Mouse (Mus musculus) limb, embryonic 10.5 days (tissue): ENCODE measurements around the gene Efl1. TPM values are rescaled to one million over a fixed set of nuclear protein-coding genes. Genes with fewer than 3 reads are reported as not detected.

ENCODE experiments used
- DNase-seq: peaks from one replicate; pipeline ENCODE4 v3.0.0-alpha.2; 2017; ENCODE audit warnings: low spot score
- H3K27ac ChIP-seq: fragments of 300-500 bp; sonication (generic); 2 replicates; pipeline ENCODE4 v1.5.1; 2016; ENCODE audit warnings: mild to moderate bottlenecking
- H3K27me3 ChIP-seq: fragments of 300-500 bp; sonication (generic); 2 replicates; pipeline ENCODE4 v1.6.1; 2016; ENCODE audit warnings: low read depth, mild to moderate bottlenecking; ENCODE audit not compliant: poor library complexity, severe bottlenecking
- H3K36me3 ChIP-seq: fragments of 300-500 bp; sonication (generic); 2 replicates; pipeline ENCODE4 v1.6.1; 2016; ENCODE audit warnings: mild to moderate bottlenecking, moderate library complexity
- H3K4me1 ChIP-seq: fragments of 300-500 bp; sonication (generic); 2 replicates; pipeline ENCODE4 v1.6.1; 2016
- H3K4me3 ChIP-seq: fragments of 300-500 bp; sonication (generic); 2 replicates; pipeline ENCODE4 v1.5.1; 2016; ENCODE audit warnings: mild to moderate bottlenecking, moderate library complexity
- H3K9me3 ChIP-seq: fragments of 300-500 bp; sonication (generic); replicated peaks from 2 replicates; pipeline ENCODE4 v1.6.1; 2016; ENCODE audit warnings: mild to moderate bottlenecking
- WGBS: fragments of 180-500 bp; shearing (Covaris S2); methylation state at CpG from one replicate; pipeline ENCODE4 v1.1.7; 2016; 5-methylcytosine and 5-hydroxymethylcytosine counted together
- polyA plus RNA-seq: library from polyadenylated mRNA; unstranded; fragments of >200 nt; fragmentation: Nextera tagmentation; extraction: Ambion mirVana; gene quantifications from 2 replicates; pipeline ENCODE4 v1.2.1, GENCODE M21; 2016

Efl1 gene
- polyA plus RNA-seq = 24.0 and 25.8 TPM in 2 replicates

- Histone ChIP-seq H3K36me3 (peaks cover 18% of the 10 kb centered on the region), H3K4me1 (peaks cover 14% of the 10 kb centered on the region), H3K27me3 (no peaks in the 10 kb centered on the region), H3K4me3 (peak within 1 kb of the TSS; percentile 86), H3K27ac (peak within 1 kb of the TSS; percentile 84), H3K9me3 (no peaks in the 10 kb centered on the region)
- 0% methylated on average over 46 of the region's 46 CpGs for WGBS
- DNase-seq = peak; percentile 97
These were observed at the start of gene Efl1, which contains the start of gene Saxo2 for GRCm38 (mm10) chr7:82648353-82649080. Gene Efl1 (plus strand): TSS chr7:82648614. Gene Saxo2 (minus strand): TSS chr7:82648528.

- H3K27me3 ChIP-seq = no peaks in the 10 kb centered on the region
- peaks cover 11% of the 10 kb centered on the region for H3K4me1 ChIP-seq
- DNase-seq = no peak
- H3K9me3 ChIP-seq = no peaks in the 10 kb centered on the region
- H3K27ac ChIP-seq = no peak overlapping the region
- no peak overlapping the region for H3K4me3 ChIP-seq
- H3K36me3 ChIP-seq = no peaks in the 10 kb centered on the region
- WGBS = 85% methylated on average over 4 of the region's 4 CpGs
These were observed 46.4 kb upstream of the Efl1 start for GRCm38 (mm10) chr7:82602008-82602407.

GRCm38 (mm10) chr7:82605425-82605824 lies 43.0 kb upstream of the Efl1 start:
- H3K27me3 ChIP-seq = no peaks in the 10 kb centered on the region
- H3K27ac ChIP-seq = no peak overlapping the region
- no peak for DNase-seq
- no peaks in the 10 kb centered on the region for H3K36me3 ChIP-seq
- H3K4me3 ChIP-seq = no peak overlapping the region
- H3K9me3 ChIP-seq = no peaks in the 10 kb centered on the region
- 83% methylated on average over 6 of the region's 6 CpGs for WGBS
- H3K4me1 ChIP-seq = peaks cover 11% of the 10 kb centered on the region

- Histone ChIP-seq H3K36me3 (no peaks in the 10 kb centered on the region), H3K27me3 (no peaks in the 10 kb centered on the region), H3K27ac (no peak overlapping the region), H3K9me3 (no peaks in the 10 kb centered on the region), H3K4me1 (no peaks in the 10 kb centered on the region), H3K4me3 (no peak overlapping the region)
- 68% methylated on average over 3 of the region's 3 CpGs for WGBS
- no peak for DNase-seq
These were observed 38.8 kb upstream of the Efl1 start for GRCm38 (mm10) chr7:82609629-82610028.

GRCm38 (mm10) chr7:82625342-82625741 lies 23.1 kb upstream of the Efl1 start:
- Histone ChIP-seq H3K36me3 (no peaks in the 10 kb centered on the region), H3K4me1 (no peaks in the 10 kb centered on the region; the same call in 1 of the 2 replicates), H3K27ac (no peak overlapping the region), H3K9me3 (no peaks in the 10 kb centered on the region), H3K27me3 (no peaks in the 10 kb centered on the region), H3K4me3 (no peak overlapping the region)
- WGBS = 20% methylated on average over 7 of the region's 7 CpGs
- peak; percentile 77 for DNase-seq

GRCm38 (mm10) chr7:82647183-82647582 lies 1.2 kb upstream of the Efl1 start:
- Histone ChIP-seq H3K27ac (no peak overlapping the region), H3K9me3 (no peaks in the 10 kb centered on the region), H3K27me3 (no peaks in the 10 kb centered on the region), H3K4me1 (peaks cover 14% of the 10 kb centered on the region), H3K4me3 (no peak overlapping the region), H3K36me3 (peaks cover 6% of the 10 kb centered on the region)
- 93% methylated on average over 3 of the region's 3 CpGs for WGBS
- no peak for DNase-seq

- peak overlapping the region; percentile 86 for H3K4me3 ChIP-seq
- H3K9me3 ChIP-seq = no peaks in the 10 kb centered on the region
- 35% methylated on average over 4 of the region's 4 CpGs for WGBS
- H3K4me1 ChIP-seq = peaks cover 14% of the 10 kb centered on the region
- no peak for DNase-seq
- H3K27ac ChIP-seq = peak overlapping the region; percentile 84; the same call in 1 of the 2 replicates
- peaks cover 13% of the 10 kb centered on the region for H3K36me3 ChIP-seq
- H3K27me3 ChIP-seq = no peaks in the 10 kb centered on the region
These were observed 505 bp upstream of the Efl1 start for GRCm38 (mm10) chr7:82647909-82648308.

GRCm38 (mm10) chr7:82649081-82649445 lies 649 bp downstream of the Efl1 start:
- 14% methylated on average over 6 of the region's 6 CpGs for WGBS
- peak overlapping the region; percentile 84 for H3K27ac ChIP-seq
- H3K4me1 ChIP-seq = peaks cover 14% of the 10 kb centered on the region
- H3K36me3 ChIP-seq = peaks cover 21% of the 10 kb centered on the region
- no peak for DNase-seq
- H3K4me3 ChIP-seq = peak overlapping the region; percentile 86
- no peaks in the 10 kb centered on the region for H3K9me3 ChIP-seq
- H3K27me3 ChIP-seq = no peaks in the 10 kb centered on the region

GRCm38 (mm10) chr7:82664604-82665003 lies 16.2 kb downstream of the Efl1 start:
- Histone ChIP-seq H3K36me3 (peaks cover 76% of the 10 kb centered on the region), H3K9me3 (no peaks in the 10 kb centered on the region)
- WGBS = 88% methylated on average over 3 of the region's 3 CpGs

GRCm38 (mm10) chr7:82676001-82676400 lies 27.6 kb downstream of the Efl1 start:
- Histone ChIP-seq H3K4me1 (no peaks in the 10 kb centered on the region), H3K27me3 (no peaks in the 10 kb centered on the region), H3K4me3 (no peak overlapping the region), H3K27ac (no peak overlapping the region), H3K9me3 (no peaks in the 10 kb centered on the region), H3K36me3 (peaks cover 73% of the 10 kb centered on the region)
- 90% methylated on average over 5 of the region's 5 CpGs for WGBS
- DNase-seq = no peak

More at GRCm38 (mm10) chr7:82664604-82665003, 16.2 kb downstream of the Efl1 start:
- DNase-seq = no peak
- Histone ChIP-seq H3K27me3 (no peaks in the 10 kb centered on the region), H3K4me3 (no peak overlapping the region), H3K4me1 (no peaks in the 10 kb centered on the region), H3K27ac (no peak overlapping the region)

GRCm38 (mm10) chr7:82676834-82677233 lies 28.4 kb downstream of the Efl1 start:
- Histone ChIP-seq H3K27ac (no peak overlapping the region), H3K4me1 (no peaks in the 10 kb centered on the region), H3K36me3 (peaks cover 73% of the 10 kb centered on the region), H3K27me3 (no peaks in the 10 kb centered on the region), H3K9me3 (no peaks in the 10 kb centered on the region), H3K4me3 (no peak overlapping the region)
- 92% methylated on average over 6 of the region's 6 CpGs for WGBS
- no peak for DNase-seq

GRCm38 (mm10) chr7:82679901-82680300 lies 31.5 kb downstream of the Efl1 start:
- no peak overlapping the region for H3K4me3 ChIP-seq
- WGBS = 95% methylated on average over 5 of the region's 5 CpGs
- H3K27ac ChIP-seq = no peak overlapping the region
- H3K4me1 ChIP-seq = no peaks in the 10 kb centered on the region
- no peaks in the 10 kb centered on the region for H3K9me3 ChIP-seq
- DNase-seq = no peak
- peaks cover 69% of the 10 kb centered on the region for H3K36me3 ChIP-seq
- no peaks in the 10 kb centered on the region for H3K27me3 ChIP-seq

- peak overlapping the region; percentile 25; the same call in 1 of the 2 replicates for H3K27ac ChIP-seq
- H3K36me3 ChIP-seq = peaks cover 72% of the 10 kb centered on the region
- no peaks in the 10 kb centered on the region for H3K9me3 ChIP-seq
- no peak for DNase-seq
- 0 out of 2 replicates have a peak, but pooled peaks cover 4% of the 10 kb centered on the region for H3K4me1 ChIP-seq
- WGBS = 64% methylated on average over 3 of the region's 3 CpGs
- H3K4me3 ChIP-seq = no peak overlapping the region
- H3K27me3 ChIP-seq = no peaks in the 10 kb centered on the region
These were observed 40.3 kb downstream of the Efl1 start for GRCm38 (mm10) chr7:82688736-82689135.
